In genomic region chr3:116737326-116737731, GRCm38 (mm10) we compare ENCODE assay signal across 10 mouse cellular contexts. TPM values are rescaled to one million over a fixed set of nuclear protein-coding genes. Genes with fewer than 3 reads are reported as not detected.
DNase-seq lines count a peak whose midpoint lies in the region; ATAC-seq lines count a peak whose summit lies in the region.
"Had no signal": no experiment of that assay in that cellular context is flagged by ENCODE, and none has a peak within 500 bp of the region (broad histone marks: within the 10 kb centered on the region; RNA-seq: fewer than 3 reads in every experiment).

No protein-coding gene starts in this region.

- no peak overlapping the region for H3K9ac ChIP-seq in liver, embryonic 15.5 days
- no peak overlapping the region for H3K9ac ChIP-seq in kidney, embryonic 15.5 days
- H3K9ac ChIP-seq: embryonic facial prominence, embryonic 13.5 days had no signal

- H3K4me1 ChIP-seq in liver, embryonic 15.5 days (replicated peaks) = 0 out of 2 replicates have a peak, but pooled peaks cover 4% of the 10 kb centered on the region
- no peaks in the 10 kb centered on the region for H3K4me1 ChIP-seq in kidney, embryonic 15.5 days
- H3K4me1 ChIP-seq: embryonic facial prominence, embryonic 13.5 days had no signal

- WGBS in liver, embryonic 15.5 days (ENCODE audit: insufficient replicate concordance) = 46% methylated on average over 8 of the region's 8 CpGs
- 78% methylated on average over 8 of the region's 8 CpGs for WGBS in kidney, embryonic 15.5 days

- no peak overlapping the region for H3K4me3 ChIP-seq in liver, embryonic 15.5 days (replicated peaks)
- no peak overlapping the region for H3K4me3 ChIP-seq in kidney, embryonic 15.5 days (replicated peaks)
- H3K4me3 ChIP-seq: embryonic facial prominence, embryonic 13.5 days had no signal

- H3K27ac ChIP-seq in liver, embryonic 15.5 days (replicated peaks) = no peak overlapping the region
- no peak overlapping the region for H3K27ac ChIP-seq in kidney, embryonic 15.5 days
- H3K27ac ChIP-seq: embryonic facial prominence, embryonic 13.5 days had no signal

- H3K36me3 ChIP-seq in liver, embryonic 15.5 days (replicated peaks) = no peaks in the 10 kb centered on the region
- H3K36me3 ChIP-seq in kidney, embryonic 15.5 days = no peaks in the 10 kb centered on the region
- H3K36me3 ChIP-seq: embryonic facial prominence, embryonic 13.5 days had no signal

- no peaks in the 10 kb centered on the region for H3K9me3 ChIP-seq in liver, embryonic 15.5 days (replicated peaks)
- no peaks in the 10 kb centered on the region for H3K9me3 ChIP-seq in kidney, embryonic 15.5 days (replicated peaks)
- H3K9me3 ChIP-seq: embryonic facial prominence, embryonic 13.5 days had no signal

- no peak overlapping the region for H3K4me2 ChIP-seq in liver, embryonic 15.5 days
- no peak overlapping the region for H3K4me2 ChIP-seq in kidney, embryonic 15.5 days
- H3K4me2 ChIP-seq: embryonic facial prominence, embryonic 13.5 days had no signal

- ATAC-seq in frontal cortex, adult (ENCODE audit: low TSS enrichment) = peak; percentile 85
- peak; percentile 66 for ATAC-seq in liver, embryonic 15.5 days (ENCODE audit: insufficient read depth)
- no peak for ATAC-seq in erythroblast, adult 5-6 weeks (replicated peaks; ENCODE audit: low FRiP score, poor library complexity, severe bottlenecking)
- no peak for ATAC-seq in kidney, embryonic 15.5 days (replicated peaks; ENCODE audit: low FRiP score)

- no peak for DNase-seq in frontal cortex, postnatal 25 days (ENCODE audit: low spot score in 2 of 2)
- peak; percentile 13 for DNase-seq in urinary bladder, postnatal 25 days (ENCODE audit: low spot score)
- DNase-seq in urinary bladder, postnatal 10 days (ENCODE audit: low spot score) = no peak
- DNase-seq in gastrocnemius, postnatal 25 days = no peak

- H3K27me3 ChIP-seq in liver, embryonic 15.5 days = no peaks in the 10 kb centered on the region
- no peaks in the 10 kb centered on the region for H3K27me3 ChIP-seq in kidney, embryonic 15.5 days
- H3K27me3 ChIP-seq: embryonic facial prominence, embryonic 13.5 days had no signal

RNA-seq across cellular contexts. Expression of gene Slc35a3, which starts 24.7 kb away (rescaled TPM):
- polyA plus RNA-seq in liver, embryonic 15.5 days (2015; fragmentation: Nextera tagmentation; extraction: Ambion mirVana) = 7.7 and 8.4 TPM in 2 replicates
- total RNA-seq in erythroblast, adult 5-6 weeks (2015; ENCODE audit: low replicate concordance) = 10.7 and 21.3 TPM in 2 replicates
- total RNA-seq in erythroblast, adult 5-6 weeks (2017; ENCODE audit: low replicate concordance) = 16.0 and 17.1 TPM in 2 replicates
- 1 to 10 TPM; 6.9 to 7.0 TPM for total RNA-seq in gastrocnemius, postnatal 25 days (2021)
- polyA plus RNA-seq in kidney, embryonic 15.5 days (2015; fragmentation: Nextera tagmentation; extraction: Ambion mirVana) = 15.9 and 16.4 TPM in 2 replicates

RNA-seq across cellular contexts. Expression of gene Gm43191, which starts 56.3 kb away (rescaled TPM):
- not detected in 2 replicates for polyA plus RNA-seq in liver, embryonic 15.5 days (2015; fragmentation: Nextera tagmentation; extraction: Ambion mirVana)
- not detected in 2 replicates for total RNA-seq in erythroblast, adult 5-6 weeks (2015; ENCODE audit: low replicate concordance)
- total RNA-seq in erythroblast, adult 5-6 weeks (2017; ENCODE audit: low replicate concordance) = 3.5 TPM in 1 of 2 replicates, not detected in the other
- not detected for total RNA-seq in gastrocnemius, postnatal 25 days (2021)
- polyA plus RNA-seq in kidney, embryonic 15.5 days (2015; fragmentation: Nextera tagmentation; extraction: Ambion mirVana) = not detected in 2 replicates
- polyA plus RNA-seq: embryonic facial prominence, embryonic 13.5 days; heart, embryonic 14.5 days had no signal

Comparison
In these comparisons a context has a peak if more than half of its experiments do, and no peak if none do; other contexts are left out.
1. ATAC-seq: peak in frontal cortex, adult (single experiment) and liver, embryonic 15.5 days (single experiment); none in erythroblast, adult 5-6 weeks (single experiment) and kidney, embryonic 15.5 days (single experiment).